Mouse (Mus musculus) CH12F3 (cell line): Measurements from ENCODE around the gene Adat2.

Experiments
- in situ Hi-C: fragments of 300-500 bp; cut with MboI; formaldehyde crosslinking; loops from 2 replicates; pipeline ENCODE4 v1.14.3; 2020; ENCODE audit warnings: low sequenced_read_pairs

The Adat2 gene

DNA sequence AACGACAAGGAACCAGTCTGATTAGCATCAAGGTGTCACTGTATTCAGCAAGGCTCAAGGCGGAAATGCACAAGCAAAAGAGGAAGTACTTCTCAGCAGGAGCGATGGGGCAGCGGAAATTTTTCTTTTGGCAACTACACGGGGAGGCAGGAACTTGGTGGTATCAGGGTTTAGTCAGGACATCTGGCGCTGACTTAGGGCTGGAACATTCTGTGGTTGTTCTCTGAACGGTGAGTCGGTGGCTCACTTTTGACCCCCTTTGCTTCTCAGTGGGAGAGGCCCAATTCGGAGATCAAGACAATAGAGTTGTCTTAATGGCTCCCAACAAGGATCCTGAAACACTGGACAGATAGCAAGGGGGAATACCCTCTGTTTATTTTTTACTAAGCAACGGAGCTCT, 39.5 kb downstream of the Adat2 start:
- in situ Hi-C loops = no loop called here

DNA sequence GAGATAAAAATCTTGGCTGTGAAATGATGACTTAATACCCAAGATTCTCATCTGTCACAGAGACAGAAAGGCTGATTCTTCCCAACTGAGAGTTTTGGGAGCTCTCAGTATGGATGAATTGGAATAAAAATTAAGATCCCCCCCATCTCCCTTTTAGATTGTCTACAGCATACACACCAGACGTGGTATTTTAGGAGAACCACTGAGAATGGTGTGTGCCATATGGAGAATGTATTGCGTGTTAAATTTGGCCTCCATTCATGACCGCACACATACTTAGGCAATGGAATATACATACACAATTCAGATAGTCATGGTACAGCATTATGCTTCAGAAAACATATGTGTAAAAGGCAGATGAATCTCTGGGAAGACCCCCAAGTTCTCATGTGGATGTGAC, 40.8 kb downstream of the Adat2 start:
- in situ Hi-C loops = no loop called here

DNA sequence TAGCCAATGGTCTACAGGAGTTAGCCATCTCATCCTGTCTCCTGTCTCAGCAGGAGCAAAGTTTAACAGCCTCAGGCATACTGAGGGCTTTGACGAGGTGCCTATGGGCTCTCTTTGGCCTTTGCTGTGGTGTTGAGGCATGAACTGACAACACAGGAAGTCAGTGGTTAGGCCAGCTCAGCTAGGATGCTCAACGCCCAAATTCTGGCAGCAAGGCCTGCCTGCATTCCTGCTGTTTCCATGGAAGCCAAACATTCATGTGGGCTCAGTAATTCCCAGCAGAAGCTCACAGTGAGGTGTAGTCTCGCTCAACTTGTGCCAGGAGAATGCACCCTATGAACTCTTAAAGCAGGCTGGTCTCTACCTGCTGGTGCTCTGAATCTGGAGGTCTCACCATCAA, 43.4 kb downstream of the Adat2 start:
- in situ Hi-C loops = no loop called here

DNA sequence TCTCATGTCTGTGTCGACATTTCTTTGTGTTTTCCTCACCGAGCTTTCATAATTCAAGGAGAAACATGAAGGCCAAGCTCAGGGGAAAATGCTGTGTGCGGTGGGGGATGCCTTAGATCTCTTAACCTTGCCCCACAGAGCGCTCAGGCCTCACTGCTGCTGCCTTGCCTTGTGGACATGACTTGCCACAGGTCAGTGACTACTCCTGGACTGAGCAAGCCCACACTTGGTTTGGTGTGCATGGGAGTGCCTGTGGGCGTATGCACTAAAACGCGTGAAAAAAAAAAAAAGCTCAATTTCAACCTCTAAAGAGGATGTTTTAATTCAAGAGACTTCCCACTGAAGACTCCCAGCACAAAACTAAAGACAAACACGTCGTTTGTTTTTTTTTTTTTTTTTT, 44.2 kb downstream of the Adat2 start:
- in situ Hi-C loops = no loop called here

DNA sequence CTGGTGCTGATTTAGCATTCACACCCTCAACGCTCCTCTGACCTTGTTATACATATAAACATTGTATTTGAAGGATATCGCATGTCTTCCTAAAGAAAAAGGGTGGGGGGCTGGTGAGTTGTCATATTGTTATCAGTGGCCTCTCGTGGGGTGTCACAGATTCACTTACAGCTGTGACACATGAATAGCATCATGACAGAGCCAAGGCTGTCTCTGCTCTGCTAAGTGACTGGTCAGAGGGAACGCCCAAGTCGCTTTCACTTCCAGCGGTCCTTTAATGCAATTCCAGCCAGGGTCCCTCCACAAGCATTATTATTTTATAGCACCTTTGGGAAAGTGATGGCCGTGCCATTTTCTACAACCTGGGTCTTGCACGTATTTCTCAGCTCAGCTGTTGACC, 44.8 kb downstream of the Adat2 start:
- in situ Hi-C loops = no loop called here

DNA sequence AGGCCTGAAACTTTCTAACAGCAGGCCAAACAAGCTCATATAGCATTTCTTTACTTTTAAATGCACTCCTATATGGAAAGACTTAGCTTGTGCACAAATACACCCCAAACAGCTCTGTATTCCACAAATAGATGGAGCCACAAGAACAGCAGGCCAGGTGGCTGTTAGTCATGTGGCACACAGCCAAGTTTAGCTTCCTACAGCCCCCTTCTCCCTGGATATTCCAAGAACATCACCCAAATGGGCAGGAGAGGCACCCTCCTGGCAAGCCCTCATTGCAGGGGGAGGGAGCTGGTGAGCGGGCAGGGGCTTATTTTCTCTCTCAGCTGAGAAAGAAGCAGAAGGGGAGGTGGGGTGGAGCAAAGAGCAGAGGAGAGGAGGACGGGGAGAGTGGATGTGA, 48.2 kb downstream of the Adat2 start:
- in situ Hi-C loops = no loop called here
